Mouse (Mus musculus) heart, adult 2 months (tissue): ENCODE results near the gene Tpra1. TPM values are rescaled to one million over a fixed set of nuclear protein-coding genes. Genes with fewer than 3 reads are reported as not detected.
A peak's percentile ranks its signal among the peaks of the same experiment; 100 is the strongest.

Experiments
- DNase-seq, 2 experiments: peaks; one replicate each; pipeline ENCODE4 v3.0.0; 2021
- H3K27ac ChIP-seq: fragments of 200-600 bp; 2 replicates; pipeline ENCODE4 v1.8.1; 2022
- H3K27me3 ChIP-seq: fragments of 200-500 bp; 2 replicates; pipeline ENCODE4 v1.6.1; 2012; ENCODE audit warnings: mild to moderate bottlenecking, low read length, inconsistent platforms, mixed read lengths; ENCODE audit not compliant: control insufficient read depth, insufficient read depth
- H3K36me3 ChIP-seq: fragments of 200-500 bp; 2 replicates; pipeline ENCODE4 v1.6.1; 2012; ENCODE audit warnings: low read length, inconsistent platforms; ENCODE audit not compliant: control insufficient read depth, insufficient read depth
- H3K4me1 ChIP-seq: fragments of 200-500 bp; 2 replicates; pipeline ENCODE4 v1.6.1; 2011; ENCODE audit warnings: low read length; ENCODE audit not compliant: control insufficient read depth, insufficient read depth
- H3K4me3 ChIP-seq: fragments of 200-600 bp; 2 replicates; pipeline ENCODE4 v1.8.1; 2022
- H3K79me2 ChIP-seq: fragments of 200-500 bp; replicated peaks from 2 replicates; pipeline ENCODE4 v1.6.1; 2012; ENCODE audit warnings: mild to moderate bottlenecking, inconsistent platforms, low read length, moderate library complexity, mixed read lengths; ENCODE audit not compliant: control insufficient read depth, insufficient read depth
- H3K9ac ChIP-seq: fragments of 200-500 bp; 2 replicates; pipeline ENCODE4 v1.6.1; 2012; ENCODE audit warnings: low read depth, mild to moderate bottlenecking, control low read depth, inconsistent platforms, low read length, mixed read lengths
- CTCF ChIP-seq: fragments of 200-600 bp; IDR thresholded peaks from 2 replicates; pipeline ENCODE4 v1.8.1; 2022; ENCODE audit warnings: antibody characterized with exemption, mild to moderate bottlenecking, moderate library complexity
- EP300 ChIP-seq: fragments of 200-500 bp; IDR thresholded peaks from 2 replicates; pipeline ENCODE4 v1.6.1; 2011; ENCODE audit warnings: low read depth, low read length, control low read depth; ENCODE audit not compliant: insufficient read depth
- POLR2A ChIP-seq: fragments of 200-500 bp; IDR thresholded peaks from 2 replicates; pipeline ENCODE4 v1.6.1; 2011; ENCODE audit warnings: mild to moderate bottlenecking, low read depth, low read length, control low read depth; ENCODE audit not compliant: insufficient read depth
- WGBS: fragments of 180-500 bp; shearing (Covaris S2); methylation state at CpG from one replicate; pipeline ENCODE4 v1.1.7; 2018; 5-methylcytosine and 5-hydroxymethylcytosine counted together
- intact Hi-C: fragments of 180-260 bp; cut with DNase I; formaldehyde crosslinking; loops from one replicate; pipeline ENCODE4 v1.15.1; 2025
- polyA plus RNA-seq: library from polyadenylated mRNA; depleted of rRNA; stranded (reverse); fragments of >200 nt; gene quantifications from 2 replicates; pipeline ENCODE4 v1.2.3, GENCODE M21; 2012
- total RNA-seq, 2 experiments: library from RNA; stranded (reverse); gene quantifications; 2 replicates each; pipeline ENCODE4 v1.2.3; 2021

The Tpra1 gene
- total and polyA plus RNA-seq, 3 experiments, result 34.4 to 88.0 (median 34.8) TPM

DNA sequence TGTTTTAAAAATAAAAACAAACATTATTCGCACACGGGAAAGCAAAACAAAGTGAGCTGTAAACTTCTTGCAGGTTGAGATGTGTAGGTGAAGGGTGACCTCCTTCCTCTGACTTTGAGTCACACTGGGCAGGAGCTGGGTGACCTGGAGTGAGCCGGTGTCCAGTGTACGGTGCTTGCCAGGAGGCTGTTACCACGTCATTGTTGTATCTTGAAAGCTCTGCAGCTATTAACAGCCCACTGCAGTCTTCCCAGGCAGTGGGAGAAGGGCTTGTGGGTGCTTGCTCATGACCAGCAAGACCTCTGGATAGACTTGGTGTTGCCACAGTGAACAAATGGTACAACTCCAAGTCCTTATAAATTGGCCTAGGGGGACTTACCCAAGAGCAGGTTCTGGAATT is 12.7 kb downstream of the Tpra1 start:
- Histone ChIP-seq H3K9ac (no peak overlapping the region), H3K27ac (peak overlapping the region; percentile 64), H3K36me3 (no peaks in the 10 kb centered on the region), H3K27me3 (no peaks in the 10 kb centered on the region), H3K4me1 (no peaks in the 10 kb centered on the region; the same call in 1 of the 2 replicates), H3K79me2 (no peaks in the 10 kb centered on the region), H3K4me3 (no peak overlapping the region)
- TF ChIP-seq POLR2A, result no peak
- no peak for TF ChIP-seq EP300
- no peak for TF ChIP-seq CTCF
- WGBS, result 34% methylated on average over 5 of the region's 5 CpGs
- intact Hi-C loops, result loop anchor here (1.0 kb wide), 1 partner anchor 22 kb away; no protein-coding TSS in a partner anchor
- peak in 1 of 2 experiments; percentile 67 for DNase-seq

- H3K27ac ChIP-seq, result peak overlapping the region; percentile 64
Measured at GRCm38 (mm10) chr6:88915510-88915909, 13.5 kb downstream of the Tpra1 start.

DNA sequence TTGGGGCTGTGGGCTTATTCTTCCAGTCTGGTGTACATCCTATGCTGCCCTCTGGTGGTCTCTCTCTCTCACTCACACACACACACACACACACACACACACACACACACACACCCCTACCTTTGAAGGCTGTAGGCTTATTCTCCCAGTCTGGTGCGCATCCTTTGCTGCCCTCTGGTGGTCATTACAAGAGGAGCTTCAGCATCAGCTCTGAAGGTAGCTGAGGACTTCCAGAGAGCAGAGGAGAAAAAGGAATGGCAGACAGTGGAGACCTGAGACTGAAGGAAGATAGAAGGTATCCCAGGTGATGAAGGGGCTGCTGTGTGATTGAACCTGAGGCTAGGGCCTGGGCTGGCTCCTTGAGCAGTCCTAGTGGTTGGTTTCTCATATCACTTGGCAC is 14.1 kb downstream of the Tpra1 start:
- peak; percentile 72 for TF ChIP-seq CTCF
- no peak for TF ChIP-seq POLR2A
- no peak for TF ChIP-seq EP300
- intact Hi-C loops, result no loop called here
- Histone ChIP-seq H3K9ac (no peak overlapping the region), H3K27me3 (no peaks in the 10 kb centered on the region), H3K4me3 (no peak overlapping the region), H3K27ac (no peak overlapping the region), H3K79me2 (no peaks in the 10 kb centered on the region), H3K4me1 (no peaks in the 10 kb centered on the region; the same call in 1 of the 2 replicates), H3K36me3 (no peaks in the 10 kb centered on the region)
- DNase-seq, result no peak
- 59% methylated on average over 1 of the region's 1 CpGs for WGBS

More at GRCm38 (mm10) chr6:88915510-88915909, 13.5 kb downstream of the Tpra1 start:
- WGBS, result 54% methylated on average over 4 of the region's 4 CpGs
- peak; percentile 72; the same call in 1 of the 2 replicates for TF ChIP-seq EP300
- no peak for TF ChIP-seq POLR2A
- peak in 1 of 2 experiments; percentile 79 for DNase-seq
- Histone ChIP-seq H3K9ac (no peak overlapping the region), H3K27me3 (no peaks in the 10 kb centered on the region), H3K4me3 (no peak overlapping the region), H3K79me2 (no peaks in the 10 kb centered on the region), H3K36me3 (no peaks in the 10 kb centered on the region), H3K4me1 (no peaks in the 10 kb centered on the region; the same call in 1 of the 2 replicates)
- intact Hi-C loops, result loop anchor here (1.0 kb wide), 1 partner anchor 21 kb away; no protein-coding TSS in a partner anchor

GRCm38 (mm10) chr6:88918802-88919201 is 16.8 kb downstream of the Tpra1 start:
- Histone ChIP-seq H3K27ac (no peak overlapping the region), H3K27me3 (no peaks in the 10 kb centered on the region), H3K36me3 (no peaks in the 10 kb centered on the region), H3K79me2 (no peaks in the 10 kb centered on the region), H3K4me1 (no peaks in the 10 kb centered on the region), H3K4me3 (no peak overlapping the region), H3K9ac (no peak overlapping the region)
- 93% methylated on average over 8 of the region's 8 CpGs for WGBS
- no peak for DNase-seq
- no peak for TF ChIP-seq POLR2A
- TF ChIP-seq CTCF, result no peak
- no peak for TF ChIP-seq EP300
- intact Hi-C loops, result no loop called here

DNA sequence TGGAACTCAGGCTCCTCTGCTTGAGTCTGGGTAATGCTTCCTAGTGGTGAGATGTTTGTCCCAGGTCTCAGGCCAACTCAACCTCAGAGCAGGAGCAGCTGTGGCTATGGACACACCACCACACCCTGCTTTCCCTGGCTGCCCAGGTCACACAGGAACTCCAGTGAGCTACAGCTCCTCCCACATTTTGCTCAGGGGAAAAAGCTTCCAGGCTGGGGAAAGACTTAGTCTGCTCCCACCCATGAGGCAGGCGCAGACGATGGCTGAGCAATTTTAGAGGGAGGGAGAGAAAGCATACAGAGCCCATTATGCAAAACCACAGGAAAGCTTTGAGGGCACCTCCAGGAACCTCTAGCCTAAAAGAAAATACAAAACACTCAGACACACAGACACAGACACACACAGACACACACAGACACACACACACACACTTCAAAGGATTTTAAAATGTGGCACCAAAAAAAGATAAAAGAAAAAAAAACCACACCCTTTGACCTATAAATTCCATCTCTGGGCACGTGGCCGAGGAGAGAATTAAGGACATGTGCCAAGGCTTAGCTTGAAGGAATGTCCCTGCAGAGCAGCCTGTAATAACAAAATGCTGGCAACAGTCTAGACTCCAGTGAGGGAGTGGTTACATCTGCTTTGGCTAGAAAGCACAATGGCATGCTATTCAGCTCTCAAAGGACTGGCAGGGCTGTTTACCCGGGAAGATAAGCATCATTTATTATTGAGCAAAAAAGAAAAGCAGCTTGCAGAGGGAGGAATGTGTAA is 22.6 kb downstream of the Tpra1 start:
- Histone ChIP-seq H3K27ac (peak overlapping the region; percentile 56), H3K9ac (no peak overlapping the region), H3K27me3 (no peaks in the 10 kb centered on the region), H3K79me2 (no peaks in the 10 kb centered on the region), H3K36me3 (no peaks in the 10 kb centered on the region), H3K4me3 (no peak overlapping the region), H3K4me1 (peaks cover 18% of the 10 kb centered on the region)
- WGBS, result 4% methylated on average over 5 of the region's 5 CpGs
- TF ChIP-seq POLR2A (no peak), EP300 (peak; percentile 67; the same call in 1 of the 2 replicates), CTCF (no peak)
- DNase-seq, result peak in 1 of 2 experiments; percentile 74
- intact Hi-C loops, result loop anchor here (5.0 to 10.0 kb wide), 3 partner anchors 423 to 540 kb away; partner anchors contain the start of gene Plxna1

DNA sequence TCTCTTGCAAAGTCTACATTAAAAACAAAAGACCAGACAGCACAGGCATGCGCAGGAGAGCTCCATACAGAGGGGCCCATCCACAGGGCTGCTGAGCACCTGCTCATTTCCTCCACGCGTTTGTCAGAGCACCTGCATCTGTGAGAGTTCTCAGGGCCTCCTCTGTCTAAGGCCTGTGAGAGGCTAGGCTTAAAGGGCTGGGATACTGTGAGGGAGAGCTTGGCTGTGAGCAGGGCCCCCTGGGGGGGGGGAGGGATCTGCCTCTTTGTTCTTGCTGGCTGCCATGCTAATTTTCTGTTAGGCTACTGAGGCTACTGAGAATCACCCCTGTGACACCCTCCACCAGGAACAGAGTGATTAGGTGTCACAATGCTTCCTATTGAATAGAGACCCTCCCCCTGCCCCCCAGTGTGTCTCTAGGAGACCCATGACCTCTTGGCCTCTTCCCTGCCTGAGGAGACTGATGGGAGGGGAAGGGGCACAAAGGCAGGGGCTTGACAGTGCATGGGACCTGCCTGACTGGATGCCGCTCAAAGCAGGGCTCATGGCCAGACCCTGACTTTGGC is 23.7 kb downstream of the Tpra1 start:
- TF ChIP-seq POLR2A (no peak), CTCF (no peak), EP300 (no peak)
- no peak for DNase-seq
- Histone ChIP-seq H3K4me3 (no peak overlapping the region), H3K36me3 (no peaks in the 10 kb centered on the region), H3K79me2 (no peaks in the 10 kb centered on the region), H3K27ac (peak overlapping the region; percentile 45), H3K9ac (no peak overlapping the region), H3K27me3 (no peaks in the 10 kb centered on the region), H3K4me1 (peaks cover 18% of the 10 kb centered on the region)
- 52% methylated on average over 4 of the region's 4 CpGs for WGBS
- intact Hi-C loops, result loop anchor here (5.0 to 10.0 kb wide), 3 partner anchors 422 to 539 kb away; partner anchors contain the start of gene Plxna1
